Mouse (Mus musculus) layer of hippocampus, adult 18-20 months (tissue): Measurements from ENCODE around the gene Lenep. TPM values are rescaled to one million over a fixed set of nuclear protein-coding genes. Genes with fewer than 3 reads are reported as not detected.

ENCODE experiments used
- DNase-seq, 2 experiments: peaks; one replicate each; pipeline ENCODE4 v3.0.0; 2022; ENCODE audit warnings: low spot score in 2 of 2
- total RNA-seq, 2 experiments: library from RNA; stranded (reverse); gene quantifications; 2 replicates each; pipeline ENCODE4 v1.2.3; 2021

The Lenep gene
- total RNA-seq, 2 experiments from 2014 or later = 2.5 to 4.4 TPM

DNA sequence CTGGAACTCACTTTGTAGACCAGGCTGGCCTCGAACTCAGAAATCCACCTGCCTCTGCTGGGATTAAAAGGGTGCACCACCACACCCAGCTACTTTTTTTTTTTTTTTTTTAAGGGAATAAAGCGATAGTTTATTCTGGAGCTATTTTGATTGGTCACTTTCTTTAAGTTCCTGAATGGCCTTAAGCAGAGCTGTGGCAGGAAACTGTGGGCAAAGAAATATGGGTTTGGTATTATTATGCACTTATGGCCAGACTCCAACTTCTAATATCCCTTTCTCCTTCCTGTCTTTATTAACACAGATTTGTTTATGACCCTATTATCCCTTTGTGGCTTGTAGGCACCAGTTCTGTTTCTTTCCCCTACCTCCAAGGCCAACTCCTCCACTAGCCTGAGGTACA, 17.8 kb upstream of the Lenep start:
- no peak for DNase-seq

DNA sequence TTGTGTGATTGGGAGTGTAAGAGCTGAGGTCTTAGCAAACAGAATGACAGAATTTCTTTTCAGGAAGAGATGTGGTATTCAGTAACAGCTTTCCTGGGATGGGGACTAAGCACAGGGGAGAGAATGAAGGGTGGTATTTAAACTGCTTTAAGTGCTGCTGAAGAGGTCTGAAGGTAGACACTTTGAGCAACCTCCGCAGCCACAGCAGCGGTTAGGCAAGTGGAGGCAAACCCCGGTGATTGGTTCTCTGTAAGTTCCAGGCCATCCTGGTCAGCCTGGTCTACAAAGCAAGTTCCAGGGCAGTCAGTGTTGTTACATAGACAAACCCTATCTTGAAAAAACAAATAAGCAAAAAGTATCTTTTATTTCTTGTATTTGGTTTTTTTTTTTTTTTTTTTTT, 17.4 kb upstream of the Lenep start:
- DNase-seq = no peak

DNA sequence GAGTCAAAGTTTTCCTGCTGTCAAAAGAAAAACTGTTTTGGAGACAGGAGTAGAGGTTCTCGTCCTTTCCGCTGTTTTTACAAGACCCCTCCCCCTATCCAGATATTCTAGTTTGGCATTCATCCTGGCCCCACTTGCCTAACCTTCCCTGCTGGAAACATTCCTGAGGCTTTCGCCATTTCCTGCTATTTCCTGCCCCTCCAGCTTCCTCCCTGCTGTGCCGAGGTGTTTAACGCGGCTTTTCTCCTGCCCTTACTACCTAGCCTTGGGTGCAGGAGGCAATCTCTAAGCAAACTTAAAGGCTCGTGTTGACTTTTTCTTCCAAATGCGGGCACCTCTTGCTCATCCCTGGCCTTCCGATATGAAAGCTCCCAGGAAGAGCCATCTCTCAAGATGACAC, 17.0 kb upstream of the Lenep start:
- no peak for DNase-seq

DNA sequence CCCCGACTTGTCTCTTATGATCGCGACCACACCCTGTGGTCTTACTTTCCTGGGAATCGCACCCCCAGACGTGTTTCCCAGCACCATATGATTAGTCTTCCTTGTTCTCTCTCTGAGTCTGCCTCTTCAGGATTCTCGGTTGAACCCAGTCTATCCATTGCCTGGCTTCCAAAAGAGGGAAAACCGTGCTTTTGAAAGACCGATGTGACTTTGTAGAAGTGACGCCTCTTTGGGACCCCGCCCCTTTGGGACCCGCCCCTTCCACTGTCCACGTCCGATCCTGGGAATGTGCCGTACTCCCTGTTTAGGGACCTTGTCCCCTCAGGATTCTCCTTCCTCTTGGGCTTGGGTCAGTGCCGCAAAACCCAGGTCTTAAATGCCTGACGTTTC, 16.3 kb upstream of the Lenep start:
- DNase-seq = peak in 1 of 2 experiments; percentile 56

DNA sequence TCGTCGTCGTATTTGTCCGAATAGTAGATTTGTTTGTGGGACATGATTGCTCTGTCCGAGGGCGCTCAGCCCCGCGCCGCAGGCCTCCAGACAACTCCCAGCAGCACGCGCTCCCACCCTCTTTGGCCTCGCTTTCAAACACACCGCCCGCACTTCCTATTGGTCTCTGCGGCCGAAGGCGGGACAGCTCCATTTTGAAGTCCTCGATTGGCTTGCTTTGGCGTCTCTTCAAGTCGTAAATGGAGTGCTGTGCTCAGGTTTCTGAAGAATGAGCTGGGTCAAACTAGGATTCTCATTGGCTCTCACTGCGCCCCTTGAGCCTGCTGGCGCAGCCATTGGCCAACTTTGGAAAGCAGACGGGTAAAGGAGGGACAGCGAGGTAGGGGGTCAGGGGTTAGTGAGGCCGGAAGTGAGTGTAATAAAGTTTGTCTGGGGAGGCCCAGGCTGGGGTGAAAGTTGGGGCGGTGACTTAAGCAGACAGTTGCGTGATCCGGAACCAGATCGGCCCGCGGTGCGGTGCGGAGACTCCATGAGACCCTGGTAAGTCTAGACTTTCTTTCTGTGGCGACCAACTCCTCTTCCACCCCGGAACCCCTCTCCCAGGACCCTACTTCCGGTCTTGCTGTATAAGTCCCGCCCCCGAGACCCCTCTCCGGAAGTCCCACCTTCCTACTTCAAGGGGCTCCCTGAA, 15.7 kb upstream of the Lenep start, which contains the start of the genes Cks1b and Shc1:
TSS of gene Cks1b (minus strand) at position 214 of the 691 bp plus-strand sequence.
TSS of gene Shc1 (plus strand) at position 274 of the 691 bp plus-strand sequence.
- peak; percentile 92 to 96 for DNase-seq

DNA sequence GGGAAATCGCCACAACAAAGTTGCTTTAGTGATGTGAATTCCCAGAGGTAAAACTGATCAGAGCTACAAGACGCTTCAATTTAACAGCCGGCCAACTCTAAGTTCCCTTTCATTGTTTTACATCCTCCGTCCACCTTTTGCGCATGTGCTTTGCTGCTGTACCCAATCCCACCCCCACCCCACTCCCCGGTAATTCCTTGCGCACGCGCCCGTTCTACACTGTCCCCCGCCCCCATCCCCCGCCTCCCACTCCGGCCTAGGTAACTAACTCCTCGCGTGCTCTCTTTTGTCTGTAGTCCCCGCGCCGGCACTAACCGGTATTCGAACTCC, 15.2 kb upstream of the Lenep start:
- DNase-seq = no peak

DNA sequence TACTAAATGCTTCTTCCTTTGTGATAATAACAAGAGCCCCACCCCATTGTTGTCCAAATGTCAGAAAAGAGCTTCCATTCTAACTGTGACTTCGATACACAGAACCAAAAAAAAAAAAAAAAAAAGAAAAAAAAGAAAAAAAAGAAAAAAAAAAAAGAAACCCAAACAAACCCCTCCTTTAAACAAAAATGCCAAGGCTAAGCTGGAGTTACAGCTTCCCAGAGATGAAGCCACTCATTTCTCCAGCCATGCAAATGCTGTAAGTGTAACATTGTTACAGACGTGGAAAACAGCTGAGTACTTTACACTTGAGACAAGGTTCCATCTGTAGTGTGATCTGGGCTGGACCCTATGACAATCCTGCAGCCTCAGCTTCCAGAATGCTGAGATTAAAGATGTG, 14.5 kb upstream of the Lenep start:
- DNase-seq = no peak

DNA sequence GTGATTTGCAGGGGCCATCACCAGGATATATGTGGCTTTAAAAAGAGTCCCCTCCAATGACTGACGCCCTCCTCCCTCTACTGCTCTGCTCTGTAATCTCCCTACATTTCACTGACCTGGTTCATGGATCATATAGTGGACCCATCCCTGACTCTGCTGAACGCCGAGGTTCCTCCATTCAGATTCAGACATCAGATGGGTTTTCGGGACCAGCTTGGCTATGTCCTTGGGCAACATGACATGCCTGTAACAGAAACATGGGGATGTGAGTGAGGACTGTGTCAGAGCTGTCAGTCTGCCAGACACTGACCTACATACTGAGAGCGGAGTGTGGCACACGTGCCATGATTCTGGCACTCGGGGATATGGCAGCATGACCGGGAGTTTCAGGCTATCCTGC, 13.6 kb upstream of the Lenep start:
- no peak for DNase-seq

DNA sequence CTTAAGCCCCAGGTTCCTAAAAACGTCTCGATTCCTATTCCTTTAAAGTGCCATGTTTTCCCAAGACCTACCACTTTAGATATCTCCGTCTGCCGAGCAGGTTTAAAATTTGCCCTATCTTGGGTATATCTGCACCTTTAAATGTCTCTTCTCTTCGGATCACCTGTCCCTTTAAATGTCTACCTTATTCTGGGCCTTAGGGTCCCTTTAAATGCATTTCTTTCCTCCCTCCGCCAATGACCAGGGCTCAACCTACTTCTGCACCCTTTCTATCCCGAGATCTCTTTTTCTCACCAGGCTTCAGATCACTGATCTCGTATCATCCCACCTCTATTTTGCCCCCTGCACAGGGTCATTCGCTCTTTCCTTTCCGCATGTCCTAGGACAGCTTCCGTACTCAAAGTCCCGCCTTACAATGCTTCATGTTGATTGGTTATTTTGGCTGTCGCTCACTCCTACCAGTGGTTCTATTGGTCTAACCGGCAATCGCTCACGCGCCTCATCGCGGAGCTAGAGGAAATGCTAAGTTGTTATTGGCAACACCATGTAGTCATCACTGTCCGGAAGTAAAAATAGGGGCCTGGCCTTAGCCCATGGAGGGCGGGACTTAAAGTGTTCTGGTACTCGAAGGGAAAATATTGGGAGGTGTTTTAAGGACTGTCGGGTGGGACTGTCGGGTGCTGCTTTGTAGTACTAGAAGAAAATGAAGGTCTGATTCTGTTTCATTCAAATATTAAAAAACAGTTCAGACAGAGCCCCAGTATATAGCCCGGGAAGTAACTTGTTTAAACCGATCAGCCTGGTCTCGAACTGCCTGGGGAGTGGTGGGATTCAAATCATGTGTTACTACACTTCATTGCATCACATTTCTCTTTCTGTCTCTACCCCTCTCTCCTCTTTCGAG, 9.1 kb upstream of the Lenep start, which contains the start of gene Flad1:
TSS of gene Flad1 (minus strand) at position 381 of the 904 bp plus-strand sequence.
- peak; percentile 98 to 100 for DNase-seq

DNA sequence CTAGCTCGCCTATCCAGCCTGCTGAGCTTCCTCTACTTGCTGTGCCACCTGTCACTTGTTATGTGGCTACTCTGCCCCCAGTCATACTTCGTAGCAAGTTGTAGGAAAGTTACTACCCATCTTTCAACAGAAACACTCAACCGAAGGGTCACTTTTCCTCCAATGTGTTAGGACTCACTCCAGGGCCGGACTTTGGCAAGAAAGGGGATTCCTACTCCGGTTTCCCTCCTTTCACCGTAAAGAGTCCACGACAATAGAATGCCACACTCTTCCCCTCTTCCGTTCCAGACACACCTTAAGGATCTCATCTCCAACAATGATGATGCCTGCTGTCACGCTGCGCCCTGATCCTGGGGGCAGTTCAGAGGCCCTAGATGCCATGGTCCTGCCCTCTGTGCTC, 8.3 kb upstream of the Lenep start:
- DNase-seq = no peak

DNA sequence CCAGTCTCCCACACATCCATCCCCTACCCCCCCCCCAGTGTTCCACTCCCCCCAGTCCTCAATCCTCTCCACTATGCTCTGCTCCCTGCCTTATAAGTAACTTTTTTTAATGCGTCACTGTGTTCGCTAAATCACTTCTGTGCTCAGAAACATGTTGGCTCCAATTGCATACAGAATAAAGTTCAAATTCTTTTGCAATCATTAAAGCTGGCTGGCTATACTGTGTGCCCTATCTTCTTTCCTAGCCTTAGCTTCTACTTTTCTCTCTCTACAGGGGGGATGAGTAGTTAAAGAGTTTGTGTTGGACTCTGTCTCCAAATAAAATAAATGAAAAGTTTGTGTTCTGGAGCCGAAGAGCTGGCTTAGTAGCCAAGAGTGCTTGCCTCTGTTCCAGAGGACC, 7.1 kb upstream of the Lenep start:
- no peak for DNase-seq

DNA sequence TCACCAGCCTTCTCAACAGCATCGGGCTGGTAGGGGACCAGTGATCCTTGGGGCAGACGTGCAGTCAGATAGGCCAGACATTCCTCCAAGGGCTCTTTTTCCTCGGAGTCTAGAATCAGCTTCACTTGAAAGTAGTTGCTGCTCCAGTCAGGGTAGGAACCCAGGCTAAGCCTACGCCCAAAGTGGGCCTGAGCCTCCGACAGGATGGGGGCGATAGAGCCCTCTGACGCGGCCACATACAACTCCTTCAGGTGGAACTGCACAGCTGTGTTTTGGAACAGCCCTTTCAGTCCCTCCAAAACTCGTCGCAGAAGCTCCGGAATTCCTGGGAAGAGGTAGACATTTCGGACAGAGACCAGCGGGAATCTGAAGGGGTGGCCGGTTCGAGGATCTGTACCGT, 5.9 kb upstream of the Lenep start:
- DNase-seq = no peak

DNA sequence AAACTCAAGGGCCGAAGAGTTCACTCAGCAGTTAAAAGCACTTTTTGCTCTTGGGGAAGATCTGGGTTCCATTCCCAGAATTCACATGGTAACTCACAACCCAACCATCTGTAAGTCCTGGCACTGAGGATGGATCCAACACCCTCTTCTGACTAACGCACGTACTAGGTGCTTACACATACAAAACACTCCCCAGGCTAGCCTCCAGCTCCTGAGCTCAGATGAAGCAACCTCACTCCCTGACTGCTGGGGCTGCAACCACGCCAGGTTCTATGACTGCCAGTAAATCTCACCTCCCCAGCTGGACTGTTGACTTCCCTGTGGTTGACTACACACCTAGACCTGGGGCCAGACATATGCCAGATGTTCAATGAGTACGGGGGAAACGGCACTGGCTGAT, 4.3 kb upstream of the Lenep start:
- no peak for DNase-seq

DNA sequence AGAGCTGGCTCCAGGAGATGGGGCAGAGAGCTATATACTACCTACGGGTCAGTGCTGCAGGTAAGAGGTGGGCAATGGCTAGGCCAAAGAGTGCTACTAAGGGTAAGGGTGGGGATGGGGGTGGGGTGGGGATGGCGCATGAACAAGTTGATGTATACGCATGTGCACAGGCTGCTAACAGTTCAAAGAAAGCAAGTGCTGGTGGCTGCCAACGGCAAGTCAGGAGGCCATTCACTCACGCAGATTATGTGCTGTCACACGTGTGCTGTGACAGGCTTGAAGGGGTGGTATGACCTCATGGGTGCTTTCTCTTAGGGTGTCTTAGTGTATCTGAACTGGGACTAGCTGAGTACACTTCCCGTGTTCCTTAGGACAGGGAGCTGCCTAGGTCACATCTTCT, 1.3 kb downstream of the Lenep start:
- no peak for DNase-seq

DNA sequence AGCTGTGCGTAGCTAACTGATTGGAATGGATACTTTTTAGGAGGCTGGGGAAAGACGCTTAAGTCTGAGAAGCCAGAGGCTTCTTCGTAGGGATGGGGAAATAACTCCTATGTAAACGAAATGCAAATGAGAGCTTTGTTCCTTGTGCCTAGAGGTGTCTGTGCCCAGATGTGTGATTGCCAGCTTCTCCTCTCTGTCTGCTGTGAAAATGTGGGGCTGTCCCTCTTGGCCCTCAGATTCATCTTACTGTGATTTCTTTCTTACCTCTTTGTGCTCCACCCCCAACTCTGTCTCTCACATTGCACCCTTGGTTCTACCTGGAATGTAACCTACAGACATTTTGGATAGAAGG, 6.0 kb downstream of the Lenep start:
- DNase-seq = no peak

DNA sequence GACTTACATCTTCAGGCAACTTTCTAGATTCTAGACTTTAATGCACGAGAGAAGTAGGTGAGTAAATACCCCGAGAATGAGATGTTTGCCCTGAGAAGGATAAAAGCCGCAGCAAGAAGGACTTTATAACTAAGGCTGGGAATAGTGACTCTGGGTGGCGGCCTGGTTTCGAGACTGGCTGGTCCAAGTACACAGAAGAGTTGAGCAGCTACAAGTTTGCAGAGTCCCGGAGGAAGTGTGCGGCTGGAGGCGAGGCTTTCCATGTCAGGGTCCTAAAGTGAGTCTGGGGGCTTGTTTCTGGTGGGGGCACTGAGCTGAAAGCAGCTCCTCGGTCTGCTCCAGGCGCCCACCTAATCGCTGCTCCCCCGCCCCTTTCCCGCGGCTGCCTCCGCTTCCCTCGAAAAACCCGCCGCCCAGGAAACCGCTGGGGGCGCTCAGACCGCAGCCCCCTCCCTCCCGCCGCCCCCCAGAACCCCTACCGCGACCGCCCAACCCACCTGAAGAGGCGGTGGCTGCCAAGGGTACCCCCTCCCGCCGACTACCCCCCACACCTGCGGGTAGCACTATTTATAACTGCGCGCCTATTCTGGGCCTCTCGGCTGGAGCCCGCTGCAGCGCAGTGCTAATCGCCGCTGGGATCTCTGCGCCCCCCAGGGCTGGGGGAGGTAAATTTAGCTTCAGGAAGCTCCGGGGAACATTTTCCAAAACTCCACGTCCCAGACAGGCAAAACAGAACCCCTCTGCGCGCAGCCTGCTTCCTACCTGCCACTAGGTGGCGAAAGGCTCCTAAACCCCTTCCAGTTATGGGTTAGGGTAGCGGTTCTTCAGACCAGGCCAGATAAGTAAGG, 6.6 kb downstream of the Lenep start:
- DNase-seq = peak in 1 of 2 experiments; percentile 62

DNA sequence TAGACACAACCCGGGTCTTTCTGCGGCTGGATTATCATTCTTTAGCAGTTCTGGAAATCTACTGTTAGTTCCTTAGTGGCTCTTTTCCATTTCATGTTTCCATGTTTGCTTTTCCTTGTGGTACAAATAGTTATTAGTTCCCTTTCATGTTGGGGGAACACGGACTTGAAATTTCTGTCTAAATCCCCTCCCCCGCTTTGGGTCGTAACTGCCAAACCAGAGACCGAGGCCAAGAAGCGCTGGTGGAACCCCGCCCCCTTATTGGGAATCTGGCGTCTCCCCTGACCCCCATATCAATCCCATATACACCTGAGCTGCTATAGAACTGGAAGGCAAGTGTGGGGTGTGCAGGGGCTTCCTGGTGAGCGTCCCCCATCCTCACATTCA, 7.2 kb downstream of the Lenep start:
- no peak for DNase-seq

DNA sequence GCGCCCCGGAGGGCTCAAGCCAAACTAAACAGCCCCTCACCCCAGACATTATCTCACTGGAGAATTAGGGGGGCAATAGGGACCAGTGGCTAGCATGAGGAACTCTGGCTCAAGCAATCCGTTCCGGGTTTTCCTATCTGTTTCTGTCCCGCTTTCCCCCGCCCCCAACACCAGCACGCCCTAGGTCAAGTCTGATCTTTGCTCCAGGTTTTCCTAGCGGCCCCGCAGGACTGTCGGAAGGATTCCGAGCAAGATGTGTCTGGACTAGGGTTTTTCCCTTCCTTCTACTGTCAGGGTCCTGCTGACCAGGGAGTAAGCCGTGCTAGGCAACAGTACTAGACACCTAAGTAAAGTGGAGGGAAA, 7.7 kb downstream of the Lenep start:
- DNase-seq = peak in 1 of 2 experiments; percentile 64

DNA sequence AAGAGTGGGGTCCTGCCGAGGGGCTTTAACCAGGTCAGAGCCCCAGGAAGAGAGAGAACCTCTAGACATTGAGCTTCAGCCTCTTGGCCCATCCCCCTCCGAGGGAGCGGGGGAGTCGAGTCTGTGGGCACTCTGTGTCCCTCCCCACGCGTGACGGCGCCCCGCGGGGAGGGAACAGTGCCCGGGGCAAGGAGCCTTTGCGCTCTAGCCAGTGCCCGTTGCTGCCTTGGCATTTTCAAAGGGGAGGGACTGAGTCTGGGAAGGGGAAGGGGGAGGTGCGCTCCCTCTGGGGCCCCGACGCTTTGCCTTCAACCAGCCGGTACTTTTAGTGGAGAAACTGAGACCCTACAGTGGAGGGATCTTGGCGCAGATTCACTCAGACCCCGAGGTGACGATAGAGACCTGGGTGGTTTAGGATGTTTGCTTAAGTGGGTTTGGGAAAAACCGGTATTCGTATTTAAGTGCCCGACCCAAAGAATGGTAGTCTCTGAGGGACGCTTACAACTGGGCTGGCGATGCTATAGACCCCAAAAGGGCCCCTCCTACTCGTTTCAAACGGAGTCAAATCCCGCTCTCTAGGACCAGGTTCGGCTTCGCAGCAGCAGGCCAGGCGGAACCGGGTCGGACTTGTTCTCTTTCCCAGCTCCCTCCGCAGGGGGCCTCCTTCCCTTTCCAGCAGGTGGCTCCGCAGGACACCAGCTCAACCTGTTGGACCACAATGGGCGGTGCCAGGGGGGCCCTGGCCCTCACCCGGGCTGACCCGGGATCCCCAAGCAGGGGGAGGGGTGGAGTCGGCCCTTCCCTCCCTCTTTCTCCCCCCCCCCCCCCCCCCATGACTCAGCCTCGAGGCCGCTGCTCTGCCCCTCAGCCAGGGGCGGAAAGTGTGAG, 8.3 kb downstream of the Lenep start, which contains the start of gene Zbtb7b:
TSS of gene Zbtb7b (minus strand) at position 771 of the 888 bp plus-strand sequence.
- peak in 1 of 2 experiments; percentile 61 for DNase-seq

DNA sequence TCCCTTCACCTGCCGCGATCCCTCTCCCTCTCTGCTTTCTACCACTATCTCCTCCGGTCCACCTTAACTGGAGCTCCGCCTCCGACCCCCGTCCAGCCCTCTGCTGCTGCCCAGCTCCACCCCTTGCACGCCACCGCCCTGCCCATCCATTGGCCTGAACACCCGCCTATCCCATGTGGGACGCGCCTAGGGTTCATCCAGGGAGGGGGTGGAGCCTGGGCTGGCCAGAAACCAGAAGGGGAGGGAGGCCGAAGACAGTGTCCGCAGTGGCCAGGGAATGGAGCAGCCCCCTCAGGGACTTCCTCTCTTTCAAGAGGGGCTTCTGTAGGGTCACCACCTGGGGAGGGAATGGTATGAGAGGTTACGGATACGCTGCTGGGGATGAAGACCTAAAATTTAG, 9.0 kb downstream of the Lenep start:
- DNase-seq = peak; percentile 90 to 95

DNA sequence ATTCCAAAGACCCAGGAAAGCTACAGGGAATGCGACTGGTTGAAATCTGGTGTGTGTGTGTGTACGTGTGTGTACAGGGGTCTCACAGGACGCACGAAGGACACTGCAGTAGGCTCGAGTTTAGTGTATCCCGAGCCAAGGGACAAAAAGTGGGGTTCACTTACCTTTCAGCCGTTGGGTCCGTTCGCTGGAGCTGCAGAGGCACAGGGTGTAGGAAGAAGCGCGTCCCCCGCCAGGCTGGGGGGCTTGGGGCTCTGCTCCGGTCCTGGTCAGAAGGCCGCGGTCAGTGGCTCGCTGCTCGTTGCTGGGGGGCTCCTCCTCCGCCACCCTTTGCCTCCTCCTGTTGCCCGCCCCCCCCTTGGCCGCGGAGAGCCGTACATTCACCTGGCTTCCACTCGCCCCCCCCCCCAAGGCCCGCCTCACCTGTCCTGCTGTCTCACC, 9.7 kb downstream of the Lenep start:
- DNase-seq = no peak
